Mouse (Mus musculus): ENCODE measurements around the gene Tbxas1. TPM values are rescaled to one million over a fixed set of nuclear protein-coding genes. Genes with fewer than 3 reads are reported as not detected.

Tbxas1 gene
- total RNA-seq, 2 experiments from 2014 or later: 2.3 TPM

DNA sequence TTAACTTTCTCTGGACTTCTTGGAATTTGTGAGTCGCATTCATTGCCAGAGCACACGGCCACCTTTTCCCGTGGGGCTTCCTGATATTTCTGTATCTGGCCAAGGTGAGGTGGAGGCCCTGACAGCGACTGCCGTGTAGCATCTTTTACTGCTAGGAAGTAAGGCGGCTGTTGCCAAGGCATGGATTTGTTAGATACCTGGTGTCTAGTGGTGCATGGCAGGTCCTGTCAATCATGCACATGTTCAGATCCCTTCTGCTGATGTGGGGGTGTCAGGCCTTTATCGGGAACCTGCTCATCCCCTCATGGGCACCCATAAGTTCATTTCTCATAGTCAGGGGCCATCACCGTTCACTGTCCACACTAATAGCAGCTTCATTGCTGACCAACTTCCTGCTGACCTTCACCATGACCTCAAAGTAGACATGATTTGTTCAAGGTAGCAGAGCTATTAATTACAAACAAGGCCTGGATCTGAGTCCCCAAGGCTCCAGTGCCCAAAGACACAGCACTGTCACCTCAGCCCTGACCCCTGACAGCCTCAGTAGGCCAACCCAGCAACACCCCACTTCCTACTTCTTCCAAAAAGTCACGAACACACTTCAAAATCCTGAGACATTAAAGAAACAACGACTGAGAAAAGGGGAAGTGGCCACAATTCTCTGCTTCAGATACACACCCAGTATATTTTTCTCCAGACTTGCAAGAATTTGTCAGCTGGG lies 98.4 kb downstream of the Tbxas1 start:
- DNase-seq (ENCODE audit: low spot score in 2 of 2): no peak
- intact Hi-C loops (cut with DNase I): no loop called here

DNA sequence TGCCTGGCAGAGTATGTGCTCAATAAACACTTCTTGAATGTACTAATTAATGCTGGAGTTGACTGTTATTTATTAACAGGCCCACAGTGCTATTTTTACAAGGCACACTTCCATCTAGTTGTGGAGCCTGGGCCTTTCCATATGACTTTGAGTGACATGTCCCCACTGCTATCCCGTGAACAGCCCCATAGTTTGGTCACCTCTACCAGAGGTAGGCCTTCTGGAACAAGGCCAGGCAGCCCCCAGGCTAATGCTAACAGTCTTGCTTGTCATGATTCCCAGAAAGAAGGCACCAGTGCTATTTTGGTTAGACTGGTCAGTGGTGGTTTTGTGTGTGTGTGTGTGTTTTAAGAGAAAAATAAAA lies 98.9 kb downstream of the Tbxas1 start:
- no peak for DNase-seq (ENCODE audit: low spot score in 2 of 2)
- intact Hi-C loops (cut with DNase I): no loop called here

DNA sequence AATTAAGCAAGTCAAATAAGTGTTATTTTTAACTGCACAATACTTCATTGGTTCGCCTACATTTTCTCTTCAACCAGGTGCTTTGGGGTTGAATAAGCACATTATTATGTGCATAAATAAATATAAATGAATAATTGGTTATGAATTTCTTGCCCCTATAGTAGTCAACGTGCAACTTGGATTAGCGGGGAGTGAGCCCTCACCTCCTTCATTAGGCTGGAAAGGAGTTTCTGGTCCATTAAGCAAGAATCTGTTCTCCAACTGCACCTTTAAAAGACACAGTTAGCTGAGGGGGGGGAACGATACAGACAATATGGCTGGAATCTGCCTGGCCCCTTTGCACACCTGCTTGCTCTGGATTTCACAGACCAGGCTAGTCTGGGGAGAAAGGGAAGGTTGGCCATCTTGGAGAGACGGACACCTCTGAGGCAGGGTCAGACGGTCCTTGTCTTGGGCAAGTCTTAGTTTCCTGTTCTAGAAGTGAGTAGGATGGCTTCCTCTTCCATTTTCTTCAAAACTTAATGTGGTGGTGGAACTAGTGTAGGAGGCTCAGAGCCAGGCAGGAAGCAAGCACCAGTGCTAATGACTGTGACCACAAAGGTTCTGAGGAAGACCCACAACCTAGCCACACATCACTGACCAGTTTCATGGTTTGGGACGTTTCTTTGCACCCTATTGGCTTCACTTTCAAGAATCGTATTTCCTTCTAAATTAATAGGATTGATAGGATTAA lies 99.5 kb downstream of the Tbxas1 start:
- intact Hi-C loops (cut with DNase I): no loop called here

DNA sequence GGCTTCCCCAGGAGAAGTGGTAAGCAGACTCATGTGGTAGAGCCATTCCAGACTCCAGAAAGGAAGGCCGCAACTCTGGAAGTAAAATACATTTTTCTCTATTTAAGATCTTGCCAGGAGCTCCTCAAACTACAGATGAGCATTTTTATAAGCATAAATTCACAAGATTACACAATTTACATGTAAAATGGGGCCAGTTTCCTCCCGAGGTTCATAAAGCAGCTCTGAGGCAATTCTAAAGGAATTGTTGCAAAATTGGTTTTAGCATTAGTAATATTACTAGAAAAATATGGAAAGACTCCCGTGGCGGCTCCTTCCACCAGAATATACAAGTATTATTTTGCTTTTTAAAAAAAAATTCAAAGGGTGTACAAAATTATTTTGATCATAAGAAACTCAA lies 100.7 kb downstream of the Tbxas1 start:
- intact Hi-C loops (cut with DNase I): no loop called here
- DNase-seq (ENCODE audit: low spot score in 2 of 2): no peak

More for the DNA sequence above, 99.5 kb downstream of the Tbxas1 start:
- no peak for DNase-seq (ENCODE audit: low spot score in 2 of 2)

DNA sequence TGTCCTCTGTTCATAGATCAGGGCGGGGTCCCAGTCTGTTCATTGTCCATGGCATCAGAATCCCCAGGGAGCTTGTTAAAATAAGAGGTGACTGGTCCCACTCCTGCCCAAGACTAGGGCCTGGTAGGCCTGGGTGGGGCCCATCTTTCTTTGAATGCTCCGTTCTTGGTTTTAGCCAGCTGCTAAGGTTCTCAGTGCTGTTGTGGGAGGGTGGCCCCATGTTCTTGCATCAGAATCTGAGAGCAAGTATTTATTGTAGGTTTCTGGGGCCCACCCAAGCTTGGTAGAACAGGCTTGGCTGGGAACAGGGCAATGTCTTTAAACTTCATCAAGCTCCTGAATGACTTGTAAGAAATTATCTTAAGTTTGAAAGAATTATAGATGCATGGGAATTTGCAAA lies 101.2 kb downstream of the Tbxas1 start:
- DNase-seq (ENCODE audit: low spot score in 2 of 2): no peak
- intact Hi-C loops (cut with DNase I): no loop called here

DNA sequence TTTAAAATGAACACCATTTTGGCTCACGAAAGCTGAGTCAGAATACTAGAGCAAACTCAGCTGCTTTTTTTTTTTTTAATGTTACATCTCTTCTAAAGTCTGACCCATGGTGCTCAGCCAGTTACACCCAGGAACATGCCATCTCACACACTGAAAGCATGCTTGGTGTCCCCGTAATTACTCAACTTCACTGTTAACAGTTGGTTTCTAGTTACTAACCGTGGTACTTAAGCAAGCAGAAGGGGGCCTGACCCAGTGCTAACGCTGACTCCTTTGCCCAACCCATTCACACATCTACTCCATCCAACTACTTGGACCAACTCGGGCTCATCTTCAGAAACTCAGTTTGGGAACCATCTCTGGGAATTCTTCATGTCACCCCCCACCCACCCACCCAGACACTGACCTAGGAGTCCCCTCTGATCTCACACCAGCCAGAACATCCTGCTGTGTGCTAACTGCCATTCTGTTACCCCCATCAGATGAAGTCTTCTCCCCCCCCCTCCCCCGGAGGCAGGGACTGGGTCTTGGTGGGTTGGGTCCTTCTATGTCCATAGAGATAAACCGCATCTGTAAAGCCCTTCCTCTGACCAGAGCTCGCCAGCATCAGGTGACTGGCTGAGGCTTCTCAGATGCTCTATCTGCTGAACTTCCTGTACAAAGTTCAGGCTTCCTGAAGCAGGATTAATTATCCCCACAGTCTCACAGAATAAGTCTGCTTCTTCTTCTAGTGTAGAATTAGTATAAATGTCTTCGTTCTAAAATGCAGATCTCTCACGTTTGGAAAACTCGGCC lies 105.9 kb downstream of the Tbxas1 start:
- no peak for DNase-seq (ENCODE audit: low spot score in 2 of 2)
- intact Hi-C loops (cut with DNase I): no loop called here

DNA sequence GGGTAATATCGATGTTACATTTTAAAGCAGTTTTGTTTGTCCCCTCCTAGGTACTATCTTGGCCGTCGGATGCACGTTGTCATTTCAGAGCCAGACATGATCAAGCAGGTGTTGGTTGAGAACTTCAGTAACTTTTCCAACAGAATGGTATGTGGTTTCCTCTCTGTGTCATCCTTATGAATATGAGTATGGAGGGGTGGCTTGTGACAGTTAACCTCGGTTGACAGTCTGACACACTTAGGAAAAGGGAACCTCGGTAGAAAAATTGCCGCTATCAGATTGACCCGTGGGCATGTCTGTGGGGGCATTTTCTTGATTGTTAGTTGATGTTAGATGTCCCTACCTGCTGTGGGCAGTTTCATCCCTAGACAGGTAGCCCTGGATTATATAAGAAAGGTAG lies 106.9 kb downstream of the Tbxas1 start:
- no peak for DNase-seq (ENCODE audit: low spot score in 2 of 2)
- intact Hi-C loops (cut with DNase I): no loop called here

DNA sequence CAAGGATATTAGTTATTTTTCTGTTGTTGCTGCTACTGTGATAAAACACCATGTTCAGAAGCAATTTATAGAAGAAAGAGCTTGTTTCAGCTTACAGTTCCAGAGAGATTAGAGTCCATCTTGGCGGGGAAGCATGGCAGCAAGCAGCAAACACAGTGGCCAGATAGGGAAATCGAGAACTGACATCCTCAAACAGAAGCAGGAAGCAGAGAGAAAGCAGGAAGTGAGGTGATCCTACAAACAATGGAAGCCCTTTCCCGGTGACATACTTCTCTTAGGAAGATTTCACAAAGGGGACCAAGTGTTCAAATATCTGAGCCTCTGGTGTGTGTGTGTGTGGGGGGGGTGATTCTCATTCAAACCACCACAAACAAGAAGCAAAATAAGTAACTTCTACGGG lies 107.5 kb downstream of the Tbxas1 start:
- intact Hi-C loops (cut with DNase I): no loop called here
- no peak for DNase-seq (ENCODE audit: low spot score in 2 of 2)

DNA sequence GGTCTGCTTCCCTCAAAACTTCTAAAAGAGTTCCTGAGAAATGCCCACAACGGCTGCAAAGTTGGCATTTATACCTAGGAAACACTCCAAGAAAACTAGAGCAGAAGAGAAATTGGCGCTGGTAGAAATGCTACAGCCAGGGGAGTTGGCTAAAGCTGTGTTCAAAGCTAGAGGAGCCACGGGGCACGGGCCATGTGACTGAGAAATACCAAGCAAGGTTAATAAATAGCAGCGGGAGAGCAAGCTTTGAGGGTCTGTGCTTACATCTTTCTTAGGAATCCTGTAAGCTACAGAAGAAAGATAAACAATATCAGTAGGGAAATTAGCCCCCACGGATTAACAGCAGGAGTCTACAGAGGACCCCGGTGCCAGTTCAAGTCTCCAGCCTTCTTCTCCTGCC lies 107.9 kb downstream of the Tbxas1 start:
- no peak for DNase-seq (ENCODE audit: low spot score in 2 of 2)
- intact Hi-C loops (cut with DNase I): no loop called here

DNA sequence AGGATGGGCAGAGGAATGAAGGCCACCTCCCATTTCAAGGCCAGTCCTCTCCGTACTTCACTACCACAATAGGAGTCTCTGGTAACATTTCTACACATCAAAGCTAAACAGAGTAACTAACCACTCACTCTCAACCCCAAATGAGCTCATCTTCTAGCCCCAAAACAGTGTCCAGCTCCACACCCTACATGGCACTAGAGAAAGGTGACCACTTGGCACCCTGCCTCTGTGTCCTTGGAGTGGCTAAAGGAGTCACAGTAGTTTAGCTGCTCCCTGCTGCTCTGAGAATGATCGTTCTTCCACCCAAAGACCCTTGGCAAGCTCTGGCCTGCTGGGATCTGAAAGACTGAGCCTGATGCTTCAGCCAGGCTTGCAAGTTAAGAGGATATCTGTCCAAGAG lies 109.4 kb downstream of the Tbxas1 start:
- DNase-seq (ENCODE audit: low spot score in 2 of 2): no peak
- intact Hi-C loops (cut with DNase I): no loop called here

DNA sequence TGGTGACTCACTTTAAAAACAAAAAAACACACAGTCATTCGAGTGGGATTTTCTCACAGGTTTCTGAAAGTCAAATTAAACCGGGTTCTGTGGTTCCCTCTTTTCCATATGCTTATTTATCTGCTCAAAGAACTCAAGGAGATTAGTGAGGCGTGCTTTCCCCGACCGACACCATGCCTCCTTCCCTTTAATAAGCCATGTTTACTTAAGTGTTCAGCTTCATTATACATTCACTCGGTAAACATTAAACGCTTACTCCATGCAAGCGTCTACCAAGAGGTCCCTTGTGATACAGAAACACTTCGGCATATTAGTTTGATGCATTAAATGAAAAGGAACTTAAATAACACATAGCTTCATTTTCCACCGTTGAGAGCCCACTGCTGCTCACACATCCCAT lies 111.4 kb downstream of the Tbxas1 start:
- no peak for DNase-seq (ENCODE audit: low spot score in 2 of 2)
- intact Hi-C loops (cut with DNase I): no loop called here

DNA sequence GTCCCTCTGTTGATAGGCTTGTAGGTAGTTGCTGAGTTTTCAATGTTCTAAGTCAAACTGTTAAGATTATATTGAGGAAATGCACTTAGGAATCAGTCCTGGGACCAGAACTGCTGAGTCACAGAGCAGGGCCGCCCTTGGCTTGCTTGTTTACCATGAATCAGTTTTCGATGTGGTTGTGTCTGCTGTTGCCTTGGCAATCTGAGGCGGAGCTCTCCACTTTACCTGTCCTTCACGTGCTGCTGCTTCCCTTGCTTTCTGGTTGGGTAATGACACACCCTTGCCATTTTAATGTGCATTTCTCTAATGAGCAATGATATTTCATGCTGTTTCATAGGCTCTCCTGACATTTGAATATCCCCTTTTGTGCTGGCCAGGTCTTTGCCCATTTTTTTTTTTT lies 116.8 kb downstream of the Tbxas1 start:
- intact Hi-C loops (cut with DNase I): no loop called here
- DNase-seq (ENCODE audit: low spot score in 2 of 2): no peak

DNA sequence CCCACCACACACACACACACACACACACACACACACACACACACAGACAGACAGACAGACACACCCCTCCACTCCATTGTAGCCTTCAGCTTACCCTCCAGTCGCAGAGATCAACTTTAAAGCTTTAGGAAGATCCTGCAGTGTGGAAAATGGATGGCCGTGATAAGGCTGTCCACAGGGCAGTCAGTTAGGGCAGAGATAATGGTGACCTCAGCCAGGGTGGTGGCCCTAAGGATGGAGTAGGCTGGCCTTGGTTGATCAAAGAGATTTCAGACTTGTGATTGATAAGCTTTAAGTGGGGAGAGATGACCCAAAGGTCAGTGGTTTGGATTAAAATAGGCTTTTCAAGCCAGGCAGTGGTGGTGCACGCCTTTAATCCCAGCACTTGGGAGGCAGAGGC lies 120.6 kb downstream of the Tbxas1 start:
- DNase-seq (ENCODE audit: low spot score in 2 of 2): no peak
- intact Hi-C loops (cut with DNase I): no loop called here

DNA sequence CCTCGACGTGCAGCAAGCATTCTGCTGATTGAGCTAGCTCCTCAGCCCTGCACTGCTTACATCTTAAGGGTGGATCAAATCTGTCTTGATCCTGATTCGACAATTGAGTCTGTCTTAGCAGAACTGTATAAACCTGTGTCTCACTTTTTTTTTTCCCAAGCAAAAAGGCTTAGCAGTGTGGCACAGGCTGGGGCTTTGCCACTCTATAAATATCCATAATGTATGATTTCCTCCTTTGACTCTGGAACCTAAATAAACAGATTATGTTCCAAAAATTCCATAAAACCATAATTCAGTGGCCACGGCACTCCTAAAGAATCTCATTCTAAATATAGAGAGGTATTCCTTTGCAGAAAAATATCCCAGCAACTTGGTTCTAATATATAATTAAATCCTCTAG lies 122.6 kb downstream of the Tbxas1 start:
- intact Hi-C loops (cut with DNase I): no loop called here
- DNase-seq (ENCODE audit: low spot score in 2 of 2): no peak

DNA sequence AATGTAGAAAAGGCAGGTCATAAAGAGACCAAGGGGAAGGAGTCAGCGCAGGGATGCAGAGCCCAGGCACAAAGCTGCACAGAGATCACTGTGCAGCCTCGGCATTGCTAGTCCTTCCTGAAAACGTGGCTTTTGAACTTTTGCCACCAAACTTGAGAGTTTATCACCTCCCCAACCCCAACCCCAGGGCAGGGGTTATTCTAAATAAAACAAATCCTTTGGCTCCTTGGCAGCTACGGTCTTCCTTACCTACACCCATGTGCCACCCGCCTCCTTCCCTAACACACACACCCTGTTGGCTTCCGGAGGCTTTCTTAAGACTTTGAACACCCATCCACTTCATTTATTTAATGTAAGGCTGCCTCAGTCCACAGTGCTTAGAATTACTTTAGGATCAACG lies 127.9 kb downstream of the Tbxas1 start:
- intact Hi-C loops (cut with DNase I): no loop called here

DNA sequence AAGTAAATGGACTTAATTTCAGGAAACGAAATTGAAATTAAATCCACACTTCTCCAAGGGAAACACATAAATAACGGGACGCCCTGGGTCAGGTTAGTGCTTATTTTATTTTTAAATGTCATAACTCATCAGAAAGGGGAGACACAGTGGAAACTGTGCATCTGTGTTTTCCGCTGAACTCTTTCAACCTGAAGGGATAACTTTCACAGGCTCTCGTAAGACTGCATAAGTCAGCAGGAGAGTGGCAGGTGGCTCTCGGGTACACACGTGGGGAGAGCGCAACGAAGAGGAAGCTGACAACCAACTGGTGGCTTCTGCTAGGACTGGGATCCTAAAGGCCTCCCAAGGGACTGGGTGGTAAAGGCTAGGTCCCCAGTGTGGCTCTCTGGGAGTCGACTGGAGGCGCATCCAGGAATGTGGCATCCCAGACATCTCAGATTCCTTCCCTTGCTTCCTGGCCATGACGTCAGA lies 128.8 kb downstream of the Tbxas1 start:
- intact Hi-C loops (cut with DNase I): no loop called here
- no peak for DNase-seq (ENCODE audit: low spot score in 2 of 2)

More for the DNA sequence above, 127.9 kb downstream of the Tbxas1 start:
- no peak for DNase-seq (ENCODE audit: low spot score in 2 of 2)

DNA sequence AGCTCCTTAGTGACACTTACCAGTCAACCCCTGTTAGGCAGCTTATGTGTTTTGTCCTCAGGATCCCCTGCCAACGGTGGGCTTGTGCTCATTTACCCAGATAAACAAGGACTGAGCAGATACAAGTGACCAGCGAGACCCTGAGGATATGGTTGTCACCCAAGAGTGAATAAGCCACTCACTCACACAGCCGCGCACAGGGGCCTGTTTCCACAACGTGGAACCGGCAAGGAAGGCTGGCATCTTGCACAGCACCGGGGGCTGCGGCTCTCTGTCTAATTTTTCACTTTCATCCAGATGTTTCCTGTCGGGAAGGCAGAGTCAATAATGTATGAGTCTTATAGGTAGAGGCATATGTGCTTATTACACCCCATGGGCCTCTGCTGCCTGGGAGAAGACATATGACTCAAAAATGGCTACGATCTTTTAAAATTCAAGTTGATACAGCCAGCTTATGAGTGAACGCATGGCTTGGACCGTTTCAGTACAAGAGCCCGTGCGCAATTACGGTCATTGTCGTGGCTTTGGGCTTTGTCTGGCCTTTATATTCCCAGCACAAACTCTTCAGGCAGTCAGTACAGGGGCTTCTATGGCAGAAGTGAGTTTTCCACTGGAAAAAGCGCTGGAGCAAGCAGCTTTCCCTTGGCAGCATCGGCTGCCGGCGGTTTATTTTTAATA lies 130.2 kb downstream of the Tbxas1 start:
- no peak for DNase-seq (ENCODE audit: low spot score in 2 of 2)
- intact Hi-C loops (cut with DNase I): no loop called here

DNA sequence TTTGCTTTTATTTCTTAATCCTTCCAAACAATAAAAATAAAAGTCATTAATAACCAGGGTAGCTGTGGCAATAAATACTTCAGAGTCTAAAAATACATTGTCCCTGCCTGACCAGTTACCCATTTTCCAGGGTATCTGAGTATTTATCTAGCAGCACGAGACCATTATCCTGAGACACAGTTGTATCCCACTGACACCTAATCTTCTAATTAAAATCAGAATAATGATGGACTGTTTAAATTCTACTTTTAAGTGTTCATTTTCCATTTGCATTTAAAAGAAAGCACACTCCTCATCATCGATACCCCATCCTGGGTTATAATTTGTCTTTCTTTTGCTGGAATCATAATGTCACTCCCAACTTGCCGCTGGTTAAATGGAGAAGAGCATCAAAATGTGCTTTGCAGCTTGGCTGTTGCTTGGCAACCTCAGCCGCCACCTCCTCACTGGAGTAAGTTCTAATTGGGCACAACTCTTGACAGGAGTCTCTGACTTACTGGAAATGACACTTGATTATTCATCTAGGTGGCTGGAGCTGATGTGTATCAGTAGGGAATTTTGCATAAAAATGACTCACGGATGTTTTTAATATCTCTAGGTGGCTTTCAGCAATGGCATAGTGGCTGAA lies 130.9 kb downstream of the Tbxas1 start:
- intact Hi-C loops (cut with DNase I): no loop called here
- peak in 1 of 2 experiments; percentile 20 for DNase-seq (ENCODE audit: low spot score in 2 of 2)

DNA sequence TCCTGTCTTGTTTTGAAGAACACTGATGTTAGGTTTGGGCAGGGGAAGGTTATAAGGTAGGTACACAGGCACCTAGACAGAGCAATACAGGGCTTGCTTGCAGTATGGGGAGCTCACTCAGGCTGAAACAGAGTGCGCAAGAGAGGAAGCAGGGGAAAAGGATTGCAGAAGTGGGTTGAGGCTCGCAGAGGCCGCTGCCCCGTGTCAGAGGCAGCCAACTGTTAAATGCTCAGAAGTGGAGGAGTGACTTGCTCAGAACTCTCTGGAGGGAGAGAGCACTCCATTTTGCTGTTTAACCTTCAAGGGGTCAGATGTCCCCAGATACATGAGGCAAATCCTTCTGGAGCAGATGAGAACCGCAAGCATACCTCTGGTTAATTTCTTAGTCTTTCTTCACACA lies 132.0 kb downstream of the Tbxas1 start:
- no peak for DNase-seq (ENCODE audit: low spot score in 2 of 2)
- intact Hi-C loops (cut with DNase I): no loop called here

DNA sequence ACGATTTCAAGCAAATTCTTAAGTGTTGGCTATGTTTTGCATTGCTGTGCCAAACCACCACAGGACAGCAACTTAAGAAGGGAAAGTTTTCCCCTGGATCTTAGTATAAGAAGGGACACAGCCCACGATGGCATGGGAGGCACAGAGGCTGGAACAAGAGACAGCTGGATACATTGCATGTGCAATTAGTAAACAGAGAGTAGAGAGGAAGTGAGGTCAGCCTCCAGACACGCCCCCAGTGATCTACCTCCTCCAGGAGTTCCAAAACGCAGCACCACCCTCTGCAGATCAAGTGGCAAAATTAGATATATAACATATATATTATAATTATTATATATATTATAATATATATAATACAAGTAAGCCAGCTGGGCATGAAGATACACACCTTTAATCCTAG lies 132.9 kb downstream of the Tbxas1 start:
- intact Hi-C loops (cut with DNase I): no loop called here
- DNase-seq (ENCODE audit: low spot score in 2 of 2): no peak
